Mouse (Mus musculus) intestine, embryonic 15.5 days (tissue): Measurements from ENCODE around the gene Gm7168. TPM values are rescaled to one million over a fixed set of nuclear protein-coding genes. Genes with fewer than 3 reads are reported as not detected.

Experiments used
- polyA plus RNA-seq: library from polyadenylated mRNA; unstranded; fragments of >200 nt; fragmentation: Nextera tagmentation; extraction: Ambion mirVana; gene quantifications from 2 replicates; pipeline ENCODE4 v1.2.1, GENCODE M21; 2015

Gene Gm7168
- polyA plus RNA-seq, 1 experiment from 2014 or later, result not detected

Other genes with a start within 250 kb of the Gm7168 start
- gene Afdn, start 187.8 kb upstream of the Gm7168 start, polyA plus RNA-seq, result 76.6 and 84.9 TPM in 2 replicates
- gene Tcte2, start 186.5 kb upstream of the Gm7168 start, polyA plus RNA-seq, result 3.9 and 6.0 TPM in 2 replicates
- gene Gm7356, start 55.3 kb downstream of the Gm7168 start, polyA plus RNA-seq, result not detected in 2 replicates
- not detected in 2 replicates for gene Gm7358, start 111.2 kb downstream of the Gm7168 start, polyA plus RNA-seq